Mouse (Mus musculus): ENCODE data around the gene Washc1. TPM values are rescaled to one million over a fixed set of nuclear protein-coding genes. Genes with fewer than 3 reads are reported as not detected.

The Washc1 gene
- polyA plus RNA-seq (2015; fragmentation: Nextera tagmentation; extraction: Ambion mirVana), result 21.4 and 27.0 TPM in 2 replicates

DNA sequence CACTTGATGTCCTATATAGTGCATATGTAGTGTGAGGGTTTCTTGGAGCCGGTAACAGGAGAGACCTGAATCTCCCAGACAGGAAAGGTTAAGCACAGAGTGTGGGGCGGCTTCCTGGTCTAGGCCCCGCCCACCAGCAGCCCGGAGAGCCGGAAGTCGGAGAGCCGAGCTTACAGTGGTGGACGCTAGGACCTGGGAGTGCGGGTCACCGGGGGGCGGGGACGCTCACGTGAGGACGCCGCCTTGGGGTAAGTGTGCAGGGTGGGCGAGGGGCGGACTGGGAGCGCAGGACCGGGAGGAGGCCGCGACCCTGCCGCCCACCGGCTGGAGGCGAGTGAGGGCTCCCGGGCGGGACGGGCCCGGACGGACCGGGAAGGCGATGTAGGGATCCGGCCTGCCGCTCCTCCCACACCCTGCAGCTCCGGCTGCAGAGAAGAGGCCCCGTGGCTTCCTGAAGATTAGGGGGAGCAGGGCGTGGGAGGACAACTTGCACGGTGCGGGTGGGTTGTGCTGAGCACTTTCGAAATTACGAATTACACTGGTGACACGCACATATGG, at the start of gene Washc1:
TSS of gene Washc1 (plus strand) at position 144 of the 558 bp plus-strand sequence.

DNA sequence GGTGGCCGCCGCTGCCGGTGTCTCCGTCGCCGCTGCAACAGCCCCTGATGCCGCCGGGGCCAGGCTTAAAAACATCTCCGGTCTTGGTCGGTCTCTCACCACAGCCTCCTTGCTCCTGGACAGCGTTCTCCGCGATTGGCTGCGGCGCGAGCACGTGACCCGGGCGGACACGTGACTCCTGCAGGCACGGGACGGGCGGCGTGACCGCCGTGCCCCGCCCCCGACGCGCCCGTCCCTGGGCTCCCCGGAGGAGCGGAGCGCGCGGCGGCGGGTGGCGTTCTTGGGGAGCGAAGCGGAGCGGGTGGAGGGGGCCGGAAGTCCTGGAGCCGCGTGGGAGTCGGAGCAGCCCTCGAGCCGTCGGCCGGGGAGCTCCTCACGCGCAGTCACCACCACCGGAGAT, 34.4 kb upstream of the Washc1 start, which contains the start of gene Ankrd12:
TSS of gene Ankrd12 (minus strand) at position 156 of the 400 bp plus-strand sequence.

DNA sequence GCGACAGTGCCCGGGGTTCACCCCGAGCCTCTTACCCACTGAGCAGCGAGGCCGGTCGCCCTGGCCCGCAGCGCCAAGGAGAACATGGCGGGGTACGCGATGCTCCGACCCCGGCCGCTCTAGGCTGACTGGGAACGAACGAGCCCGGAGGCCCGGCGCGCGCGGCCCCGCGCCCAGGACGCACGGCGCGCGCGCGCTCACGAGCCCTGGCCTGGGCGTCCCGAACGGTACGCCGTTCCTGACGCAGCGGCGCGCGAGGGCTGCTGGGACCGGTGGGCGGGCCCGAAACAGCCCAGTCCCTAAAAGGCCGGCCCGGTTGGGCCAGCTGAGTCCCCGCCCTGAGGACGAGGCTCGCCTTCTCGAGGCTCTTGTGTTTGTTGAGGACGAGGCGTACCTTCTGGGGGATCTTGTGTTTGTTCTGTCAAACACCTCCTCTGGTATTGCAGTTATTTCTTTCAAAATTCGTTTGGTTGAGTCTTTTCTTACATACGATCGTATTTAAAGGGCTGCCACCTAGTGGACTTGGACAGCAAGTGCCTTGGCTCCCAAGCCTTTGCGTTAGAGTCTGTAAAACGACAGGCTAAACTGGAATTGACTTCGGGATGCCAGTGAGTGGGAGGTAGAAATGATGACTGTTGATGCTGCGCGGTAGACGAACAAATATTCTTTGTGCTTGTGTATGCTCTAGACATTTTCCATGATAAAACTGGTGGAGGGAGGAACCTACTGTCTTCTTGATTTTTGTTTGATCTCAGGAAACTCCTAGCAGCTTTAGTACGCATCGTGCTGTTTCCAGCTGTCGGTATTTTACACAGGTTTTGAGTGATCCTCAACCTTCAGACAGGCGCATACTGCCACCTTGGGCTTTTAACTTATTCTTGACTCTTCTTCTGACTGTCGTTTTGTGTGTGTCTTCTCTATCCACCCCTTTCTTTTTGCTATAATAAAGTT, 9.7 kb upstream of the Washc1 start, which contains the start of gene Ndufv2:
TSS of gene Ndufv2 (minus strand) at position 180 of the 951 bp plus-strand sequence.

DNA sequence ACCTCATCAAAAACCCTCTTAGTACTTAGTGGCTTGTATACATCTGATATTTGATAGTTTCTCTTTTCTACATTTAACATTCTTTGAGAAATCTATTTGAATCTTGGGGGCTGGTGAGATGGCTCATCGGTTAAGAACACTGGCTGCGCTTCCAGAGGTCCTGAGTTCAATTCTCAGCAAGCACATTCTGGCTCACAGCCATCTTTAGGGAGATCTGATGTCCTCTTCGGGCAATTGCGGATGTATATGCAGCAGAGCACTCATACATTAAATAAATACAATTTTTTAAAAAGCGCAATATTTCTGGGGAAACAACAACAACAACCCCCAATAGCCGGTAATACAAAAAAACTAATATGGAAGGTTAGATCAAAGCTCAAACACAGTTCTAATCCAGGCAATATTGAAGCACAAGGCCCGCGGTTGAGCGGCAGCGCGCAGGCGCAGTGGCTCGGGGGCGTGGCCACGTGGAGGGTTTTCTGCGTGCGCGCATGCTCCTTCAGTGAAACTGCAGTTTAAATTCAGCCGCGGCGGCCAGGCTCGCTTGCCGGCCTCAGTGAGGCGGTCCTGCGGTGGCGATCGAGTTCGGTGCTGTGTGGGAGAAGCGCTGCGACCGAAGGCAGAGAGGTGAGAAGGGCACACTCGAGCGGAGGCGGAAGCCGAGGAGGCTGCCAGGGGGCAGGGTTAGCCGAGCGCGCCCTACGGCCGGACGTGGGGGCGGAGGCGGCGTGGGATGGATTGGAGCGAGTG, 11.9 kb downstream of the Washc1 start, which contains the start of gene Ddx11:
TSS of gene Ddx11 (plus strand) at position 455 of the 750 bp plus-strand sequence.

Other genes with a start within 250 kb of the Washc1 start
- 43.2 and 47.4 TPM in 2 replicates for gene Ralbp1, start 225.7 kb upstream of the Washc1 start, polyA plus RNA-seq (2015; fragmentation: Nextera tagmentation; extraction: Ambion mirVana)
- gene Twsg1, start 160.3 kb upstream of the Washc1 start, polyA plus RNA-seq (2015; fragmentation: Nextera tagmentation; extraction: Ambion mirVana), result 29.9 and 30.6 TPM in 2 replicates
- 12.9 and 15.2 TPM in 2 replicates for gene Ankrd12, start 34.5 kb upstream of the Washc1 start, polyA plus RNA-seq (2015; fragmentation: Nextera tagmentation; extraction: Ambion mirVana)
- gene Ndufv2, start 10.0 kb upstream of the Washc1 start, polyA plus RNA-seq (2015; fragmentation: Nextera tagmentation; extraction: Ambion mirVana), result 702 and 834 TPM in 2 replicates
- gene Ddx11, start 12.0 kb downstream of the Washc1 start, polyA plus RNA-seq (2015; fragmentation: Nextera tagmentation; extraction: Ambion mirVana), result 1.8 and 2.2 TPM in 2 replicates

Data from skeletal muscle tissue, postnatal 0 days (tissue).